Mouse (Mus musculus) heart, adult 2 months (tissue): ENCODE data around the gene Cdk14.

Experiments
- CTCF ChIP-seq: fragments of 200-600 bp; IDR thresholded peaks from 2 replicates; pipeline ENCODE4 v1.8.1; 2022; ENCODE audit warnings: antibody characterized with exemption, mild to moderate bottlenecking, moderate library complexity
- EP300 ChIP-seq: fragments of 200-500 bp; IDR thresholded peaks from 2 replicates; pipeline ENCODE4 v1.6.1; 2011; ENCODE audit warnings: low read depth, low read length, control low read depth; ENCODE audit not compliant: insufficient read depth
- POLR2A ChIP-seq: fragments of 200-500 bp; IDR thresholded peaks from 2 replicates; pipeline ENCODE4 v1.6.1; 2011; ENCODE audit warnings: mild to moderate bottlenecking, low read depth, low read length, control low read depth; ENCODE audit not compliant: insufficient read depth

DNA sequence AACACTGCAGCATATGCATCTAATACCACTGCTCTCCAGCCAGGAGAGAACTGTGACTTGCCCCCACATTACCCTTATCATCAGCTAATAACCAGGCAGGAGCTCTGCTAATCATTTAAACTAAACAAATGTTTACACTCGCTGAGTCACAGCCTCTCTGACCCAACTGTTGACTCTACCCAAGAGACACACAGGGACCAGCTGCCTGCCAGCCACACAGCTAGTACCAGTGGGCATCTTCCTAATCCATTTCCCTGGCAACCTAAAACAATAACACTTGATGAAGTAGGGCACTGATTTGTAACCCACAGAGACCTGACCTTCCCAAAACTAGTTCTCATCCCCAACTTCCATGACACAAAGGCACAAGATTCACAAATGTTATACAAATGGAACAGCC, 119.8 kb downstream of the Cdk14 start:
- TF ChIP-seq CTCF (no peak), EP300 (no peak), POLR2A (no peak)
